Mouse (Mus musculus): ENCODE measurements around the gene Tmem185b. TPM values are rescaled to one million over a fixed set of nuclear protein-coding genes. Genes with fewer than 3 reads are reported as not detected.

Tmem185b gene
- polyA plus RNA-seq, 1 experiment: not detected

GRCm38 (mm10) chr1:119509474-119509873 lies 16.5 kb upstream of the Tmem185b start:
- Histone ChIP-seq H3K4me1 (ENCODE audit: control insufficient read depth, insufficient read depth, low read length) (peaks cover 25% of the 10 kb centered on the region), H3K4me3 (ENCODE audit: insufficient read depth, low read depth, low read length) (no peak overlapping the region), H3K27ac (ENCODE audit: insufficient read depth, low read depth, low read length) (no peak overlapping the region)
- no peak for TF ChIP-seq CTCF (IDR thresholded peaks at IDR 0.05; ENCODE audit: insufficient read depth, low read depth, low read length)
- TF ChIP-seq POLR2A (IDR thresholded peaks at IDR 0.05; ENCODE audit: insufficient read depth, low read depth, low read length): no peak
- 89% methylated on average over 7 of the region's 7 CpGs for WGBS

GRCm38 (mm10) chr1:119510409-119510808 lies 15.6 kb upstream of the Tmem185b start:
- 82% methylated on average over 9 of the region's 9 CpGs for WGBS
- no peak overlapping the region for H3K27ac ChIP-seq (ENCODE audit: insufficient read depth, low read depth, low read length)
- peaks cover 25% of the 10 kb centered on the region for H3K4me1 ChIP-seq (ENCODE audit: control insufficient read depth, insufficient read depth, low read length)
- TF ChIP-seq POLR2A (IDR thresholded peaks at IDR 0.05; ENCODE audit: insufficient read depth, low read depth, low read length) (no peak), CTCF (IDR thresholded peaks at IDR 0.05; ENCODE audit: insufficient read depth, low read depth, low read length) (no peak)
- no peak overlapping the region for H3K4me3 ChIP-seq (ENCODE audit: insufficient read depth, low read depth, low read length)

- 84% methylated on average over 8 of the region's 8 CpGs for WGBS
- Histone ChIP-seq H3K4me3 (ENCODE audit: insufficient read depth, low read depth, low read length) (no peak overlapping the region), H3K27ac (ENCODE audit: insufficient read depth, low read depth, low read length) (no peak overlapping the region), H3K4me1 (ENCODE audit: control insufficient read depth, insufficient read depth, low read length) (peaks cover 25% of the 10 kb centered on the region)
- TF ChIP-seq CTCF (IDR thresholded peaks at IDR 0.05; ENCODE audit: insufficient read depth, low read depth, low read length): no peak
- no peak for TF ChIP-seq POLR2A (IDR thresholded peaks at IDR 0.05; ENCODE audit: insufficient read depth, low read depth, low read length)
These were observed 15.1 kb upstream of the Tmem185b start for GRCm38 (mm10) chr1:119510857-119511256.

- TF ChIP-seq POLR2A (IDR thresholded peaks at IDR 0.05; ENCODE audit: insufficient read depth, low read depth, low read length): no peak
- no peak for TF ChIP-seq CTCF (IDR thresholded peaks at IDR 0.05; ENCODE audit: insufficient read depth, low read depth, low read length)
- peaks cover 5% of the 10 kb centered on the region for H3K4me1 ChIP-seq (ENCODE audit: control insufficient read depth, insufficient read depth, low read length)
- H3K4me3 ChIP-seq (ENCODE audit: insufficient read depth, low read depth, low read length): no peak overlapping the region
- 47% methylated on average over 7 of the region's 7 CpGs for WGBS
- no peak overlapping the region for H3K27ac ChIP-seq (ENCODE audit: insufficient read depth, low read depth, low read length)
These were observed 7.9 kb upstream of the Tmem185b start for GRCm38 (mm10) chr1:119518060-119518459.

- TF ChIP-seq CTCF (IDR thresholded peaks at IDR 0.05; ENCODE audit: insufficient read depth, low read depth, low read length): no peak
- TF ChIP-seq POLR2A (IDR thresholded peaks at IDR 0.05; ENCODE audit: insufficient read depth, low read depth, low read length): no peak
- Histone ChIP-seq H3K4me3 (ENCODE audit: insufficient read depth, low read depth, low read length) (no peak overlapping the region), H3K27ac (ENCODE audit: insufficient read depth, low read depth, low read length) (no peak overlapping the region), H3K4me1 (ENCODE audit: control insufficient read depth, insufficient read depth, low read length) (peaks cover 10% of the 10 kb centered on the region)
These were observed 7.2 kb upstream of the Tmem185b start for GRCm38 (mm10) chr1:119518786-119519185.

- Histone ChIP-seq H3K4me3 (ENCODE audit: insufficient read depth, low read depth, low read length) (no peak overlapping the region), H3K4me1 (ENCODE audit: control insufficient read depth, insufficient read depth, low read length) (peaks cover 15% of the 10 kb centered on the region), H3K27ac (ENCODE audit: insufficient read depth, low read depth, low read length) (no peak overlapping the region)
- WGBS: 88% methylated on average over 6 of the region's 6 CpGs
- TF ChIP-seq CTCF (IDR thresholded peaks at IDR 0.05; ENCODE audit: insufficient read depth, low read depth, low read length): no peak
- TF ChIP-seq POLR2A (IDR thresholded peaks at IDR 0.05; ENCODE audit: insufficient read depth, low read depth, low read length): no peak
These were observed 6.7 kb upstream of the Tmem185b start for GRCm38 (mm10) chr1:119519286-119519685.

- Histone ChIP-seq H3K27ac (ENCODE audit: insufficient read depth, low read depth, low read length) (no peak overlapping the region), H3K4me1 (ENCODE audit: control insufficient read depth, insufficient read depth, low read length) (peaks cover 24% of the 10 kb centered on the region), H3K4me3 (ENCODE audit: insufficient read depth, low read depth, low read length) (no peak overlapping the region)
- 77% methylated on average over 2 of the region's 2 CpGs for WGBS
- TF ChIP-seq POLR2A (IDR thresholded peaks at IDR 0.05; ENCODE audit: insufficient read depth, low read depth, low read length): no peak
- TF ChIP-seq CTCF (IDR thresholded peaks at IDR 0.05; ENCODE audit: insufficient read depth, low read depth, low read length): no peak
These were observed 4.9 kb upstream of the Tmem185b start for GRCm38 (mm10) chr1:119521029-119521428.

- H3K27ac ChIP-seq (ENCODE audit: insufficient read depth, low read depth, low read length): no peak overlapping the region
- peaks cover 30% of the 10 kb centered on the region for H3K4me1 ChIP-seq (ENCODE audit: control insufficient read depth, insufficient read depth, low read length)
- no peak for TF ChIP-seq CTCF (IDR thresholded peaks at IDR 0.05; ENCODE audit: insufficient read depth, low read depth, low read length)
- TF ChIP-seq POLR2A (IDR thresholded peaks at IDR 0.05; ENCODE audit: insufficient read depth, low read depth, low read length): no peak
- WGBS: 86% methylated on average over 7 of the region's 7 CpGs
- H3K4me3 ChIP-seq (ENCODE audit: insufficient read depth, low read depth, low read length): no peak overlapping the region
These were observed 4.3 kb upstream of the Tmem185b start for GRCm38 (mm10) chr1:119521681-119522080.

GRCm38 (mm10) chr1:119522726-119523125 lies 3.2 kb upstream of the Tmem185b start:
- 84% methylated on average over 4 of the region's 4 CpGs for WGBS
- H3K4me3 ChIP-seq (ENCODE audit: insufficient read depth, low read depth, low read length): no peak overlapping the region
- TF ChIP-seq POLR2A (IDR thresholded peaks at IDR 0.05; ENCODE audit: insufficient read depth, low read depth, low read length): no peak
- peaks cover 36% of the 10 kb centered on the region for H3K4me1 ChIP-seq (ENCODE audit: control insufficient read depth, insufficient read depth, low read length)
- H3K27ac ChIP-seq (ENCODE audit: insufficient read depth, low read depth, low read length): no peak overlapping the region

- no peak for TF ChIP-seq POLR2A (IDR thresholded peaks at IDR 0.05; ENCODE audit: insufficient read depth, low read depth, low read length)
- no peak for TF ChIP-seq CTCF (IDR thresholded peaks at IDR 0.05; ENCODE audit: insufficient read depth, low read depth, low read length)
- Histone ChIP-seq H3K27ac (ENCODE audit: insufficient read depth, low read depth, low read length) (no peak overlapping the region), H3K4me1 (ENCODE audit: control insufficient read depth, insufficient read depth, low read length) (peaks cover 31% of the 10 kb centered on the region), H3K4me3 (ENCODE audit: insufficient read depth, low read depth, low read length) (no peak overlapping the region)
- WGBS: 84% methylated on average over 7 of the region's 7 CpGs
These were observed 2.6 kb upstream of the Tmem185b start for GRCm38 (mm10) chr1:119523369-119523768.

Measured in olfactory bulb, adult 2 months (tissue).